Mouse (Mus musculus): ENCODE data around the gene BC067074. TPM values are rescaled to one million over a fixed set of nuclear protein-coding genes. Genes with fewer than 3 reads are reported as not detected.

The BC067074 gene
- total RNA-seq, 4 experiments from 2014 or later = 1.7 to 2.4 (median 2.3) TPM

- no peak for DNase-seq (ENCODE audit: low spot score in 2 of 2)
These were observed 29.0 kb downstream of the BC067074 start for GRCm38 (mm10) chr13:113321972-113322371.

- no peak for DNase-seq (ENCODE audit: low spot score in 2 of 2)
These were observed 31.3 kb downstream of the BC067074 start for GRCm38 (mm10) chr13:113324241-113324640.

GRCm38 (mm10) chr13:113325678-113326077, 32.7 kb downstream of the BC067074 start:
- no peak for DNase-seq (ENCODE audit: low spot score in 2 of 2)

- DNase-seq (ENCODE audit: low spot score in 2 of 2) = no peak
These were observed 39.3 kb downstream of the BC067074 start for GRCm38 (mm10) chr13:113332256-113332655.

GRCm38 (mm10) chr13:113333374-113333773, 40.4 kb downstream of the BC067074 start:
- DNase-seq (ENCODE audit: low spot score in 2 of 2) = no peak

- DNase-seq (ENCODE audit: low spot score in 2 of 2) = no peak
These were observed 41.0 kb downstream of the BC067074 start for GRCm38 (mm10) chr13:113333931-113334330.

GRCm38 (mm10) chr13:113334773-113335172, 41.8 kb downstream of the BC067074 start:
- no peak for DNase-seq (ENCODE audit: low spot score in 2 of 2)

GRCm38 (mm10) chr13:113337223-113337858, 44.4 kb downstream of the BC067074 start:
- DNase-seq (ENCODE audit: low spot score in 2 of 2) = peak in 1 of 2 experiments; percentile 60

GRCm38 (mm10) chr13:113340644-113341043, 47.7 kb downstream of the BC067074 start:
- no peak for DNase-seq (ENCODE audit: low spot score in 2 of 2)

- DNase-seq (ENCODE audit: low spot score in 2 of 2) = no peak
These were observed 48.2 kb downstream of the BC067074 start for GRCm38 (mm10) chr13:113341161-113341560.

GRCm38 (mm10) chr13:113342355-113342919, 49.5 kb downstream of the BC067074 start:
- no peak for DNase-seq (ENCODE audit: low spot score in 2 of 2)

GRCm38 (mm10) chr13:113350743-113351430, 57.9 kb downstream of the BC067074 start:
- DNase-seq (ENCODE audit: low spot score in 2 of 2) = no peak

GRCm38 (mm10) chr13:113353546-113353945, 60.6 kb downstream of the BC067074 start:
- no peak for DNase-seq (ENCODE audit: low spot score in 2 of 2)

GRCm38 (mm10) chr13:113353955-113354354, 61.0 kb downstream of the BC067074 start:
- no peak for DNase-seq (ENCODE audit: low spot score in 2 of 2)

- DNase-seq (ENCODE audit: low spot score in 2 of 2) = no peak
These were observed 62.1 kb downstream of the BC067074 start for GRCm38 (mm10) chr13:113355022-113355421.

GRCm38 (mm10) chr13:113357438-113358144, 64.6 kb downstream of the BC067074 start:
- no peak for DNase-seq (ENCODE audit: low spot score in 2 of 2)

- no peak for DNase-seq (ENCODE audit: low spot score in 2 of 2)
These were observed 66.7 kb downstream of the BC067074 start for GRCm38 (mm10) chr13:113359676-113360075.

GRCm38 (mm10) chr13:113365976-113366375, 73.0 kb downstream of the BC067074 start:
- no peak for DNase-seq (ENCODE audit: low spot score in 2 of 2)

GRCm38 (mm10) chr13:113368931-113369579, 76.1 kb downstream of the BC067074 start:
- no peak for DNase-seq (ENCODE audit: low spot score in 2 of 2)

GRCm38 (mm10) chr13:113369622-113370021, 76.7 kb downstream of the BC067074 start:
- no peak for DNase-seq (ENCODE audit: low spot score in 2 of 2)

- no peak for DNase-seq (ENCODE audit: low spot score in 2 of 2)
These were observed 80.5 kb downstream of the BC067074 start for GRCm38 (mm10) chr13:113373291-113374083.

Measured in left cerebral cortex, adult 8-10 months (tissue).